Comparison of ENCODE assay signal across 9 mouse cellular contexts in the genomic region with DNA sequence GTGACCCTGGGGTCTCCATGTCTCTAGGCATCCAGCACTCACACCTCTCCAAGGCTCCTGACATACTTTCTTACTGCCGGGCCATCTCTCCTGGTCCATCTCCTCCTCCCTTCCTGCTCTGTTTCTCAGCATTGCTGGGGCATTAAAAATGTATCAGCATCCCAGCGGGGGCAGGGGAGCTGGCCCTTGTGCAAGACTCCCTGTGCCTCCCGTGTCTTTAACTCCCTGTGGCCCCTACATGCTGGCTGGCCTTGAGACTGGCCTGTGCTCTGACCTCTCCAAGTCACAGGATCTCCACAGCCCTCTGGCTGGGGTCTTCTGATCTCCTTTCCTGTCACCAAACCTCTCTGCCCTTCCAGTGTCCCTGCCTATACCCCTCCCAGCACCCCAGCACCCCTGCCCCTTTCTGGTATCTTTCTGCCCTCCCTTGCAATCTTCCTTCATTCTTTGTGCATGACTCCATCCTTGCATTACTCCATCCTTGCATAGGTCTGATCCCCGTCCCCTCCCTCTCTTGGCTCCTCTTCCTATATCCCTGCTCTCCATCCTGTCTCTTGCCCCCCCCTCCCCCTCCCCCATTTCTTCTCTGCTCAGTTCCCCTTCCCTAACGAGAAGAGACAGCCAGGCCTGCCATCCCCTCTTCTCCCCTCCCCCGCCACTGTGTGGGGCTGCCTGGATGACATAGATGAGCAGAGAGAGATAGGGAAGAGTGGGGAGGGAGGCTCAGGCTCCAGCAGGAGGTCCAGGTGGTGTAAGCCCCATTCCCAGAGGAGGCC. TPM values are rescaled to one million over a fixed set of nuclear protein-coding genes. Genes with fewer than 3 reads are reported as not detected.
A peak's percentile ranks its signal among the peaks of the same experiment; 100 is the strongest.
DNase-seq lines count a peak whose midpoint lies in the region; ATAC-seq lines count a peak whose summit lies in the region.
"Had no signal": no experiment of that assay in that cellular context is flagged by ENCODE, and none has a peak within 500 bp of the region (broad histone marks: within the 10 kb centered on the region; RNA-seq: fewer than 3 reads in every experiment).

No protein-coding gene starts in this region.

- peaks cover 53% of the 10 kb centered on the region for H3K4me1 ChIP-seq in hindbrain, embryonic 12.5 days
- H3K4me1 ChIP-seq in midbrain, embryonic 14.5 days (ENCODE audit: control insufficient read depth, insufficient read depth, low read length) = peaks cover 27% of the 10 kb centered on the region

- H3K4me3 ChIP-seq in hindbrain, embryonic 12.5 days = peak overlapping the region; percentile 79; the same call in 1 of the 2 replicates
- H3K4me3 ChIP-seq in midbrain, embryonic 14.5 days (replicated peaks; ENCODE audit: low read depth, low read length) = peak overlapping the region; percentile 66

- DNase-seq in embryo, embryonic 10.5 days (ENCODE audit: low spot score) = peak; percentile 21
- no peak for DNase-seq in embryo, embryonic 11 days
- DNase-seq in ES-CJ7 (ENCODE audit: low read depth, low spot score) = peak; percentile 65
- peak; percentile 38 for DNase-seq in midbrain, embryonic 14.5 days
- no peak for DNase-seq in urinary bladder, postnatal 36 days (ENCODE audit: low spot score in 2 of 2)
- no peak for DNase-seq in gastrocnemius, adult 8-10 months (ENCODE audit: low spot score in 2 of 2)
- DNase-seq in gastrocnemius, postnatal 10 days = no peak

- peak overlapping the region; percentile 62 for H3K27ac ChIP-seq in hindbrain, embryonic 12.5 days
- H3K27ac ChIP-seq in midbrain, embryonic 14.5 days (replicated peaks; ENCODE audit: low read depth, low read length) = peak overlapping the region; percentile 45

- peaks cover 6% of the 10 kb centered on the region; the same call in 1 of the 2 replicates for H3K36me3 ChIP-seq in hindbrain, embryonic 12.5 days
- H3K36me3 ChIP-seq in midbrain, embryonic 14.5 days (ENCODE audit: control insufficient read depth, insufficient read depth, low read length) = peaks cover 12% of the 10 kb centered on the region

- H3K4me2 ChIP-seq in hindbrain, embryonic 12.5 days (replicated peaks) = peak overlapping the region; percentile 70
- H3K4me2 ChIP-seq in midbrain, embryonic 14.5 days (ENCODE audit: low read length) = peak overlapping the region; percentile 87

- 32% methylated on average over 6 of the region's 6 CpGs for WGBS in hindbrain, embryonic 12.5 days
- WGBS in midbrain, embryonic 14.5 days = 29% methylated on average over 6 of the region's 6 CpGs

- no peaks in the 10 kb centered on the region for H3K27me3 ChIP-seq in hindbrain, embryonic 12.5 days
- H3K27me3 ChIP-seq in midbrain, embryonic 14.5 days (ENCODE audit: control insufficient read depth, insufficient read depth, low read length) = no peaks in the 10 kb centered on the region

- no peaks in the 10 kb centered on the region for H3K9me3 ChIP-seq in hindbrain, embryonic 12.5 days (replicated peaks)
- H3K9me3 ChIP-seq in midbrain, embryonic 14.5 days (ENCODE audit: control insufficient read depth, low read length) = no peaks in the 10 kb centered on the region

- H3K9ac ChIP-seq in hindbrain, embryonic 12.5 days = peak overlapping the region; percentile 90
- peak overlapping the region; percentile 29; the same call in 1 of the 2 replicates for H3K9ac ChIP-seq in midbrain, embryonic 14.5 days (replicated peaks; ENCODE audit: low read length)

- no peak for ATAC-seq in hindbrain, embryonic 12.5 days (ENCODE audit: low FRiP score)
- ATAC-seq in midbrain, embryonic 14.5 days (ENCODE audit: low FRiP score, low TSS enrichment) = no peak

RNA-seq across cellular contexts. Expression of gene Nectin2, which starts 3.7 kb away (rescaled TPM):
- polyA plus RNA-seq in hindbrain, embryonic 12.5 days (2016; fragmentation: Nextera tagmentation; extraction: Ambion mirVana) = 60.8 and 67.1 TPM in 2 replicates
- 41.1 and 46.1 TPM in 2 replicates for polyA plus RNA-seq in midbrain, embryonic 14.5 days (2014; fragmentation: Nextera tagmentation; extraction: Ambion mirVana)
- 1 to 10 TPM; 1.0 to 1.8 (median 1.5) TPM for total RNA-seq in gastrocnemius, adult 8-10 months (2022)
- 10 to 100 TPM; 13.3 to 14.6 TPM for total RNA-seq in gastrocnemius, postnatal 10 days (2021)

RNA-seq across cellular contexts. Expression of gene Bcam, which starts 24.2 kb away (rescaled TPM):
- 21.0 and 25.1 TPM in 2 replicates for polyA plus RNA-seq in hindbrain, embryonic 12.5 days (2016; fragmentation: Nextera tagmentation; extraction: Ambion mirVana)
- polyA plus RNA-seq in midbrain, embryonic 14.5 days (2014; fragmentation: Nextera tagmentation; extraction: Ambion mirVana) = 4.5 and 7.8 TPM in 2 replicates
- 10 to 100 TPM; 16.7 to 24.4 (median 18.0) TPM for total RNA-seq in gastrocnemius, adult 8-10 months (2022)
- total RNA-seq in gastrocnemius, postnatal 10 days (2021) = 10 to 100 TPM; 60.3 to 68.9 TPM
- total RNA-seq: megakaryocyte-erythroid progenitor cell, adult 5-6 weeks had no signal

RNA-seq across cellular contexts. Expression of gene Tomm40, which starts 31.4 kb away (rescaled TPM):
- polyA plus RNA-seq in hindbrain, embryonic 12.5 days (2016; fragmentation: Nextera tagmentation; extraction: Ambion mirVana) = 136 and 138 TPM in 2 replicates
- polyA plus RNA-seq in midbrain, embryonic 14.5 days (2014; fragmentation: Nextera tagmentation; extraction: Ambion mirVana) = 120 and 121 TPM in 2 replicates
- 10 to 100 TPM; 44.3 to 48.3 (median 46.0) TPM for total RNA-seq in gastrocnemius, adult 8-10 months (2022)
- 10 to 100 TPM; 59.3 to 63.3 TPM for total RNA-seq in gastrocnemius, postnatal 10 days (2021)

RNA-seq across cellular contexts. Expression of gene Apoe, which starts 47.6 kb away (rescaled TPM):
- polyA plus RNA-seq in hindbrain, embryonic 12.5 days (2016; fragmentation: Nextera tagmentation; extraction: Ambion mirVana) = 228 and 246 TPM in 2 replicates
- 163 and 265 TPM in 2 replicates for polyA plus RNA-seq in midbrain, embryonic 14.5 days (2014; fragmentation: Nextera tagmentation; extraction: Ambion mirVana)
- 10 to 100 TPM; 18.8 to 67.9 (median 47.9) TPM for total RNA-seq in gastrocnemius, adult 8-10 months (2022)
- 100 to 1,000 TPM; 100 to 116 TPM for total RNA-seq in gastrocnemius, postnatal 10 days (2021)

RNA-seq across cellular contexts. Expression of gene Cblc, which starts 50.0 kb away (rescaled TPM):
- polyA plus RNA-seq in hindbrain, embryonic 12.5 days (2016; fragmentation: Nextera tagmentation; extraction: Ambion mirVana) = 1.0 and 1.3 TPM in 2 replicates
- not detected in 2 replicates for polyA plus RNA-seq in midbrain, embryonic 14.5 days (2014; fragmentation: Nextera tagmentation; extraction: Ambion mirVana)
- not detected for total RNA-seq in gastrocnemius, adult 8-10 months (2022)
- under 1 TPM; 0.38 to 0.59 TPM for total RNA-seq in gastrocnemius, postnatal 10 days (2021)
- total RNA-seq: megakaryocyte-erythroid progenitor cell, adult 5-6 weeks had no signal

Comparison
In these comparisons a context has a peak if more than half of its experiments do, and no peak if none do; other contexts are left out.
1. DNase-seq: peak in embryo, embryonic 10.5 days (single experiment), ES-CJ7 (single experiment) and midbrain, embryonic 14.5 days (single experiment); none in embryo, embryonic 11 days (single experiment), urinary bladder, postnatal 36 days (0 of 2), gastrocnemius, adult 8-10 months (0 of 2) and gastrocnemius, postnatal 10 days (single experiment).
2. RNA of gene Nectin2, which starts 3.7 kb away (total RNA-seq): 13.3 to 14.6 TPM in gastrocnemius, postnatal 10 days; 1.0 to 1.8 TPM in gastrocnemius, adult 8-10 months; every median in the first group is over 4 times any median in the second.